Mouse (Mus musculus) midbrain, embryonic 16.5 days (tissue): Measurements from ENCODE around the gene Socs2. TPM values are rescaled to one million over a fixed set of nuclear protein-coding genes. Genes with fewer than 3 reads are reported as not detected.

ENCODE experiments used
- ATAC-seq: fragments of 200-750 bp; cut with Nextera tagmentation; 2 replicates; pipeline ENCODE4 v1.8.0; 2017; ENCODE audit warnings: moderate TSS enrichment
- H3K27ac ChIP-seq: fragments of 300-500 bp; sonication (generic); 2 replicates; pipeline ENCODE4 v1.5.1; 2014; ENCODE audit warnings: mild to moderate bottlenecking, low read length, mixed read lengths
- H3K27me3 ChIP-seq: fragments of 300-500 bp; sonication (generic); 2 replicates; pipeline ENCODE4 v1.6.1; 2014; ENCODE audit warnings: low read depth, low read length, mixed read lengths; ENCODE audit not compliant: control insufficient read depth, insufficient read depth
- H3K36me3 ChIP-seq: fragments of 300-500 bp; sonication (generic); 2 replicates; pipeline ENCODE4 v1.6.1; 2014; ENCODE audit warnings: mild to moderate bottlenecking, low read length, moderate library complexity, mixed read lengths; ENCODE audit not compliant: control insufficient read depth, insufficient read depth
- H3K4me1 ChIP-seq: fragments of 300-500 bp; sonication (generic); 2 replicates; pipeline ENCODE4 v1.6.1; 2014; ENCODE audit warnings: mild to moderate bottlenecking, low read length, mixed read lengths; ENCODE audit not compliant: control insufficient read depth, insufficient read depth
- H3K4me2 ChIP-seq: fragments of 300-500 bp; sonication (generic); 2 replicates; pipeline ENCODE4 v1.6.1; 2014; ENCODE audit warnings: mild to moderate bottlenecking, low read length, mixed read lengths
- H3K4me3 ChIP-seq: fragments of 300-500 bp; sonication (generic); 2 replicates; pipeline ENCODE4 v1.5.1; 2014; ENCODE audit warnings: low read depth, mild to moderate bottlenecking, low read length, moderate library complexity, mixed read lengths
- H3K9ac ChIP-seq: fragments of 300-500 bp; sonication (generic); 2 replicates; pipeline ENCODE4 v1.6.1; 2014; ENCODE audit warnings: low read depth, low read length, mixed read lengths
- H3K9me3 ChIP-seq: fragments of 300-500 bp; sonication (generic); replicated peaks from 2 replicates; pipeline ENCODE4 v1.6.1; 2014; ENCODE audit warnings: mild to moderate bottlenecking, low read length, mixed read lengths; ENCODE audit not compliant: control insufficient read depth, poor library complexity, severe bottlenecking
- WGBS: fragments of 180-500 bp; shearing (Covaris S2); extraction: QIAGEN DNeasy Blood & Tissue Kit; methylation state at CpG from one replicate; pipeline ENCODE4 v1.1.7; 2014; 5-methylcytosine and 5-hydroxymethylcytosine counted together
- polyA plus RNA-seq: library from polyadenylated mRNA; unstranded; fragments of >200 nt; fragmentation: Nextera tagmentation; extraction: Ambion mirVana; gene quantifications from 2 replicates; pipeline ENCODE4 v1.2.1, GENCODE M21; 2015

The Socs2 gene
- 122 and 131 TPM in 2 replicates for polyA plus RNA-seq

- Histone ChIP-seq H3K9me3 (no peaks in the 10 kb centered on the region), H3K36me3 (no peaks in the 10 kb centered on the region), H3K4me1 (peaks cover 12% of the 10 kb centered on the region), H3K4me2 (peak within 1 kb of the TSS; percentile 82), H3K9ac (peak within 1 kb of the TSS; percentile 83), H3K27ac (peak within 1 kb of the TSS; percentile 85), H3K4me3 (peak within 1 kb of the TSS; percentile 60), H3K27me3 (no peaks in the 10 kb centered on the region)
- peak; percentile 86 for ATAC-seq
- under 1% methylated on average over 61 of the region's 66 CpGs for WGBS
These were observed at the start of gene Socs2 for GRCm38 (mm10) chr10:95416685-95417495. TSS of gene Socs2 (minus strand) at chr10:95417180.

DNA sequence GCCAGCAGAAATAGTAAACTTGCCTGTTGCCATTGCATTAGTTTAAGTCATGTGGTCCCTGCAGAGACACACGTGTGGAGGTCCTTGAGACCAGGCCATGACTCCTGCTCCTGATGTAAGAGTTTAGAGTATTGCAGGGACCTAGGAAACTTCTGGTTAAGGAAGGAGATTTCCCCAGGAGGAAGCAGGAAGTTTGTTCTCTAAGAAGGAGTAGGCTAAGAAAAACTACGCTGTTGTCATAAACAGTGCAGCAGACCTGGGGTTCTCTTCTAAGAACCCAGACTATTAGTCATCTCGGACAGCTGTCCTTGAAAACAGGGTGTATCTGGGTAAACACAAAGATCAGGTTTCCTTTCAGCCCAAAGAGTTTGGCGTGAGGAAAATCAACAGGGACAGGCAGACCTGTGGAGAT, 48.5 kb upstream of the Socs2 start:
- Histone ChIP-seq H3K36me3 (no peaks in the 10 kb centered on the region), H3K27me3 (no peaks in the 10 kb centered on the region), H3K4me2 (no peak overlapping the region), H3K4me1 (peaks cover 6% of the 10 kb centered on the region; the same call in 1 of the 2 replicates), H3K27ac (no peak overlapping the region), H3K9ac (no peak overlapping the region), H3K9me3 (no peaks in the 10 kb centered on the region), H3K4me3 (no peak overlapping the region)
- no peak for ATAC-seq
- WGBS = 70% methylated on average over 4 of the region's 4 CpGs

DNA sequence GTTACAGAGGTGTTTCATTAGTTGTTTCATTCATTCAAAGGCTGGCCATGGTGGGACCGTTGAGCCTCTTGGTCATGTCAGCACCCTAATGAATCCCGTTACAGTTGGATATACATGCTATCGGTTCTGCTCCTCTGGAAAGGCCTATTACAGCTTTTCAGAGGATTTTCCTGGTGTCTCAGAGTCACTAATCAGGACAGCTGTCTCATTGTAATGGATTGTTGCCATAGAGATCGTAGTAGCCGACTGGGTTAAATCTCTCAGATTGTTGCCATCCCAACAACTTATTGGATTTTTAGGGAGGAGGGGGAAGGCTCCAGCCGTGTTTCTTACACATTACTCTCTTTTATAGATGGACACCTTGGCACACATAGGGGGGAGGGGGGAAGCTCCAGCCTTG, 47.5 kb upstream of the Socs2 start:
- peaks cover 6% of the 10 kb centered on the region; the same call in 1 of the 2 replicates for H3K4me1 ChIP-seq
- no peak overlapping the region for H3K4me3 ChIP-seq
- no peak overlapping the region for H3K9ac ChIP-seq
- no peaks in the 10 kb centered on the region for H3K27me3 ChIP-seq
- peak; percentile 51; the same call in 1 of the 2 replicates for ATAC-seq
- 26% methylated on average over 6 of the region's 6 CpGs for WGBS
- no peaks in the 10 kb centered on the region for H3K9me3 ChIP-seq
- no peaks in the 10 kb centered on the region for H3K36me3 ChIP-seq
- H3K4me2 ChIP-seq = no peak overlapping the region
- no peak overlapping the region for H3K27ac ChIP-seq

- ATAC-seq = no peak
- Histone ChIP-seq H3K27ac (no peak overlapping the region), H3K9me3 (no peaks in the 10 kb centered on the region), H3K36me3 (no peaks in the 10 kb centered on the region), H3K4me3 (no peak overlapping the region), H3K9ac (no peak overlapping the region), H3K4me2 (no peak overlapping the region), H3K4me1 (peaks cover 6% of the 10 kb centered on the region; the same call in 1 of the 2 replicates), H3K27me3 (no peaks in the 10 kb centered on the region)
- WGBS = 56% methylated on average over 1 of the region's 1 CpGs
These were observed 45.3 kb upstream of the Socs2 start for GRCm38 (mm10) chr10:95462231-95462630.

DNA sequence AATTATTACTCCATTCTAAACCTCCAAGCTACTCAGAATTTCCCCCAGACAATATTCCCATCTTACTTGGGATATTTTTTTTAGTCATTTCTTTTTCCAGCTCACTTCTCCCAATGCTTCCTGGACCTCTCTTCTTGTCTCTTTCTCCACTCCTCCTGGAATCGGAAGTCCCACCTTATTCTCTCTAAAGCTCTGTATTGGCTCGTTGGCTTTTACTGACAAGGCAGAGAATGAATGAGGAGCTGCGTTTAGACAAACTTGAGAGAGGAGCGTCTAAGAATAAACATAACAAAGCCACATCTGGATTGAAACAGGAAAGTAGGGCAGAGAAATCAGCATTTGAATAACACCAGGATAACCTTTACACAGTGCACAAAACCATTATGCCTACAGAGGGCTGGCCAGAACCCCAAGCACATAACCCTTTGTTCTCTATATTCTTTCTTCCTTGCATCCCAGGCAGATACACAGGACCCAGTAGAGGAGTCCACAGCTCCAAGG, 44.1 kb upstream of the Socs2 start:
- Histone ChIP-seq H3K27ac (no peak overlapping the region), H3K27me3 (no peaks in the 10 kb centered on the region), H3K4me3 (no peak overlapping the region), H3K36me3 (no peaks in the 10 kb centered on the region), H3K9ac (no peak overlapping the region), H3K4me2 (no peak overlapping the region), H3K4me1 (peaks cover 6% of the 10 kb centered on the region; the same call in 1 of the 2 replicates), H3K9me3 (no peaks in the 10 kb centered on the region)
- WGBS = 42% methylated on average over 4 of the region's 4 CpGs
- no peak for ATAC-seq

DNA sequence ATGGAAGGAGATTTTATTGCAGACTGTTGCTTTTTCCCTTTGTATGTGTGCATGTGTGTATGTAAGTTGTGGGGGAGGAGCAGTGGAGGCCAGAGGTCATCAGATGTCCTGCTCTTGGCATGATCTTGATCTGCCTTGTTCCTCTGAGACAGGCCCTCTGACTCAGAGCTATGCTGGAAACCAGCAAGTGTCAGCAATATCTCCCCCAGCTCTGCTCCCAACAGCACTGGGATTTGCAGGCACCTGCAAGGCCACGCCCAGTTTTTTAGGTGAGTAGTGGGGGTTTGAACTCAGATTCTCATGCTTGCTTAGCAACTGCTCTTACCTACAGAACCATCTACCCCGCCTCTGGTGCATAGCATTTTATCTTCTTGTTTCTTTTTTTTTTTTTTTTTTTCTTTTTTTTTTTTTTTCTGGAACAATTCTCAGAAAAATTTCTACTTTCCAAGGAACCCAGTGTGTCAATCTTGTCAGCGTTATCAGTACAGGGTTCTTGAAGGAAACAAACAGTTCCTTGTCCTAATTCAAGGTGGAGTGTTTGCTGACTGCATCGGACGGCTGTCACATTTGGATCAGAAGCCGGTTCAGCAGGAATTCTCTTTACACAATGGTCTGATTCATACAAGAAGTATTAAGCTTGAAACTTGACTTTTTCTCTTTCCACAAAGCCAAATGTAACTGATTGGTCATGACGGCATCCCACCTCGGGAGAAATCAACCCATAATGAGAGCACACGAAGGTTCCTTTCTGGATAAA, 41.2 kb upstream of the Socs2 start:
- 90% methylated on average over 9 of the region's 9 CpGs for WGBS
- H3K9me3 ChIP-seq = no peaks in the 10 kb centered on the region
- no peak overlapping the region for H3K9ac ChIP-seq
- H3K27ac ChIP-seq = no peak overlapping the region
- H3K27me3 ChIP-seq = no peaks in the 10 kb centered on the region
- H3K36me3 ChIP-seq = no peaks in the 10 kb centered on the region
- H3K4me2 ChIP-seq = no peak overlapping the region
- H3K4me1 ChIP-seq = no peaks in the 10 kb centered on the region
- no peak for ATAC-seq
- no peak overlapping the region for H3K4me3 ChIP-seq

DNA sequence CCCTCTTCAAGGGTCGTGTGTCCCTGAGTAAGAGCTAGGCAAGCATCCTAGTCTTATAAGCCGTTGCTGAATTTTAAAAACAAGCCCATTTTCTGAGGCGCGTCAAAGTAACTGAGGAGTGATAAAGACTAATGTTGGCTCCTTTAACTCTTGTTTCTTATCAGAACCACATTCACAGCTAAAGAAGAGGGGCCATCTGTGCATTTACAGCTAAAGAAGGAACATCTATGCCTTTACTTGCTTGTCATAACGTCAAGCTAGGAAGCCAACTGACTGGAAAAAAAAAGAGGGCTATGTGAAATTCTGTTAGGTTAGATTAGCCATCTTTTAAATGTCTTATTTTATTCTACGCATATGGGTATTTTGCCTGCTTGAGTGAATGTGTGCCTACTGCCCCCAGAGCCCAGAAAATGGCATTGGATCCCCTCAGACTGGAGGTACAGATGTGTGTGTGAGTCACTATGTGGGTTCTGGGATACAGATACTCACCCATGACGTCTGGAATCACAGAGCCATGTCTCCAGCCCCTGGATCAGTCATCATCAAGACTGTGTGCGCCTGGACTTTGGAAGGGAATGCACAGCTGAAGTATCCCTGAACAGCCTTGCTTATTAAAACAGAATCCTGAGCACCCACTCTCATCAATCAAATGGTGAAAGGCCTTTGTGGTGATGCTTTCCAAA, 40.5 kb upstream of the Socs2 start:
- ATAC-seq = no peak
- H3K27ac ChIP-seq = no peak overlapping the region
- no peaks in the 10 kb centered on the region for H3K36me3 ChIP-seq
- no peaks in the 10 kb centered on the region for H3K4me1 ChIP-seq
- no peaks in the 10 kb centered on the region for H3K27me3 ChIP-seq
- H3K9me3 ChIP-seq = no peaks in the 10 kb centered on the region
- WGBS = 88% methylated on average over 8 of the region's 8 CpGs
- H3K4me3 ChIP-seq = no peak overlapping the region
- H3K4me2 ChIP-seq = no peak overlapping the region
- no peak overlapping the region for H3K9ac ChIP-seq

DNA sequence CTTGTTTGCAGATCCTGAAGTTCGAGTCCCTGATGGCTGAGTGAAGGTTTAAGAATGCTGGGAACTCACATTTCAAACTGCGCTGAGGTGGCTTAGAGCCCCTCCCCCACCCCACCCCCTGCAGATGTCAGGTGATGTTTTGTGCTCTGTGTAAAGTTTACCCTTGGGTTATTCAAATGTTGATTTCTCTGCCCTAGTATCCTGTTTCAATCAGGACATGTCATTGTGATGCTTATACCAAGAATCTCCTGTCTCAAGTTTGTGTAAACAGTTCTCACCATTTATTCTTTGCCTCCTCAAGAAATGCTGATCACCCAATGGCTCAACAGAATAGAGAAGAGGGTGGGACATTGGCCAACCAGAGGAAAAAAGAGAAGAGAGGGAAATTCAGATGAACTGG, 39.1 kb upstream of the Socs2 start:
- no peaks in the 10 kb centered on the region for H3K9me3 ChIP-seq
- H3K36me3 ChIP-seq = no peaks in the 10 kb centered on the region
- WGBS = 69% methylated on average over 2 of the region's 2 CpGs
- H3K4me3 ChIP-seq = no peak overlapping the region
- ATAC-seq = no peak
- no peaks in the 10 kb centered on the region for H3K27me3 ChIP-seq
- H3K9ac ChIP-seq = no peak overlapping the region
- H3K4me2 ChIP-seq = no peak overlapping the region
- no peak overlapping the region for H3K27ac ChIP-seq
- no peaks in the 10 kb centered on the region for H3K4me1 ChIP-seq
